8 mouse cellular contexts compared by ENCODE assay signal in genomic region chr17:55958584-55958886, GRCm38 (mm10). TPM values are rescaled to one million over a fixed set of nuclear protein-coding genes. Genes with fewer than 3 reads are reported as not detected.
DNase-seq lines count a peak whose midpoint lies in the region; ATAC-seq and TF ChIP-seq lines count a peak whose summit lies in the region.

No protein-coding gene starts in this region.

- H3K27ac ChIP-seq in lung, embryonic 15.5 days: peak overlapping the region; percentile 99
- no peak overlapping the region for H3K27ac ChIP-seq in embryonic fibroblast, embryonic 13.5 days (ENCODE audit: insufficient read depth, low read length)
- H3K27ac ChIP-seq in limb, embryonic 11.5 days (replicated peaks; ENCODE audit: low read depth, low read length): peak overlapping the region; percentile 88
- H3K27ac ChIP-seq in olfactory bulb, adult 2 months (ENCODE audit: insufficient read depth, low read depth, low read length): peak overlapping the region; percentile 79

- peaks cover 11% of the 10 kb centered on the region for H3K36me3 ChIP-seq in lung, embryonic 15.5 days
- H3K36me3 ChIP-seq in limb, embryonic 11.5 days (ENCODE audit: control insufficient read depth, insufficient read depth, low read length): peaks cover 3% of the 10 kb centered on the region; the same call in 1 of the 2 replicates

- 32% methylated on average over 2 of the region's 2 CpGs for WGBS in lung, embryonic 15.5 days
- WGBS in limb, embryonic 11.5 days: 27% methylated on average over 2 of the region's 2 CpGs
- 28% methylated on average over 2 of the region's 2 CpGs for WGBS in olfactory bulb, adult 2 months

- no peak for DNase-seq in lung, postnatal 10 days
- DNase-seq in limb, embryonic 11.5 days (ENCODE audit: low spot score): no peak
- DNase-seq in layer of hippocampus, adult 9-10 months (ENCODE audit: low spot score): no peak
- no peak for DNase-seq in gastrocnemius, postnatal 25 days
- no peak for DNase-seq in urinary bladder, postnatal 25 days (ENCODE audit: low spot score)

- peak overlapping the region; percentile 53 for H3K9ac ChIP-seq in lung, embryonic 15.5 days
- peak overlapping the region; percentile 57; the same call in 1 of the 2 replicates for H3K9ac ChIP-seq in limb, embryonic 11.5 days (ENCODE audit: low read length)

- ATAC-seq in lung, embryonic 15.5 days (ENCODE audit: borderline replicate concordance, extremely low read depth, low FRiP score, low TSS enrichment): no peak
- no peak for ATAC-seq in limb, embryonic 11.5 days (ENCODE audit: insufficient number of reproducible peaks, low FRiP score, low TSS enrichment, low read depth)

- peaks cover 31% of the 10 kb centered on the region for H3K4me1 ChIP-seq in lung, embryonic 15.5 days
- peaks cover 5% of the 10 kb centered on the region; the same call in 1 of the 2 replicates for H3K4me1 ChIP-seq in embryonic fibroblast, embryonic 13.5 days (ENCODE audit: control insufficient read depth, insufficient read depth, low read length)
- H3K4me1 ChIP-seq in limb, embryonic 11.5 days (ENCODE audit: control insufficient read depth, insufficient read depth, low read length): no peaks in the 10 kb centered on the region
- H3K4me1 ChIP-seq in olfactory bulb, adult 2 months (ENCODE audit: control insufficient read depth, insufficient read depth, low read length): peaks cover 23% of the 10 kb centered on the region

- peaks cover 7% of the 10 kb centered on the region; the same call in 1 of the 2 replicates for H3K27me3 ChIP-seq in lung, embryonic 15.5 days
- 0 out of 2 replicates have a peak, but pooled peaks cover 3% of the 10 kb centered on the region for H3K27me3 ChIP-seq in limb, embryonic 11.5 days (ENCODE audit: control insufficient read depth, insufficient read depth, low read length)

- no peak; the same call in 1 of the 2 replicates for TF ChIP-seq POLR2A in embryonic fibroblast, embryonic 13.5 days (IDR thresholded peaks at IDR 0.05; ENCODE audit: low read depth, low read length)
- no peak for TF ChIP-seq POLR2A in olfactory bulb, adult 2 months (IDR thresholded peaks at IDR 0.05; ENCODE audit: insufficient read depth, low read depth, low read length)

- TF ChIP-seq CTCF in embryonic fibroblast, embryonic 13.5 days (IDR thresholded peaks at IDR 0.05; ENCODE audit: borderline replicate concordance, insufficient read depth, low read length): no peak
- TF ChIP-seq CTCF in olfactory bulb, adult 2 months (IDR thresholded peaks at IDR 0.05; ENCODE audit: insufficient read depth, low read depth, low read length): no peak

- H3K4me2 ChIP-seq in lung, embryonic 15.5 days: peak overlapping the region; percentile 75
- peak overlapping the region; percentile 65 for H3K4me2 ChIP-seq in limb, embryonic 11.5 days (ENCODE audit: low read depth, severe bottlenecking)

- H3K4me3 ChIP-seq in lung, embryonic 15.5 days: peak overlapping the region; percentile 61
- peak overlapping the region; percentile 49 for H3K4me3 ChIP-seq in embryonic fibroblast, embryonic 13.5 days (ENCODE audit: insufficient read depth, low read length)
- peak overlapping the region; percentile 37 for H3K4me3 ChIP-seq in limb, embryonic 11.5 days (ENCODE audit: low read depth, low read length)
- H3K4me3 ChIP-seq in olfactory bulb, adult 2 months (ENCODE audit: insufficient read depth, low read depth, low read length): peak overlapping the region; percentile 5; the same call in 1 of the 2 replicates

- H3K9me3 ChIP-seq in lung, embryonic 15.5 days: no peaks in the 10 kb centered on the region
- H3K9me3 ChIP-seq in limb, embryonic 11.5 days (ENCODE audit: control insufficient read depth, low read length): no peaks in the 10 kb centered on the region

RNA-seq across cellular contexts. Expression of gene Yju2, which starts 0.4 kb away (rescaled TPM):
- 26.4 and 28.3 TPM in 2 replicates for polyA plus RNA-seq in lung, embryonic 15.5 days (2015; fragmentation: Nextera tagmentation; extraction: Ambion mirVana)
- 8.0 and 8.9 TPM in 2 replicates for polyA plus RNA-seq in embryonic fibroblast, embryonic 13.5 days (2011; ENCODE audit: insufficient read length, low read depth, missing spikeins)
- polyA plus RNA-seq in limb, embryonic 11.5 days (2014; fragmentation: Nextera tagmentation; extraction: Ambion mirVana): 20.7 and 22.3 TPM in 2 replicates
- not detected in 2 replicates for polyA plus RNA-seq in olfactory bulb, adult 2 months (2012; ENCODE audit: insufficient read depth, insufficient read length, low replicate concordance, missing spikeins)
- 1 to 10 TPM; 7.8 TPM for total RNA-seq in gastrocnemius, postnatal 25 days (2021)

RNA-seq across cellular contexts. Expression of gene Ebi3, which starts 6.1 kb away (rescaled TPM):
- 1.4 and 2.1 TPM in 2 replicates for polyA plus RNA-seq in lung, embryonic 15.5 days (2015; fragmentation: Nextera tagmentation; extraction: Ambion mirVana)
- polyA plus RNA-seq in embryonic fibroblast, embryonic 13.5 days (2011; ENCODE audit: insufficient read length, low read depth, missing spikeins): not detected in 2 replicates
- 0.79 and 1.1 TPM in 2 replicates for polyA plus RNA-seq in limb, embryonic 11.5 days (2014; fragmentation: Nextera tagmentation; extraction: Ambion mirVana)
- polyA plus RNA-seq in olfactory bulb, adult 2 months (2012; ENCODE audit: insufficient read depth, insufficient read length, low replicate concordance, missing spikeins): not detected in 2 replicates
- under 1 TPM in 1 of 2 experiments, not detected in 1; 0.31 TPM for total RNA-seq in gastrocnemius, postnatal 25 days (2021)

RNA-seq across cellular contexts. Expression of gene Zfp119b, which starts 9.2 kb away (rescaled TPM):
- polyA plus RNA-seq in lung, embryonic 15.5 days (2015; fragmentation: Nextera tagmentation; extraction: Ambion mirVana): 6.7 and 6.8 TPM in 2 replicates
- polyA plus RNA-seq in embryonic fibroblast, embryonic 13.5 days (2011; ENCODE audit: insufficient read length, low read depth, missing spikeins): 4.6 and 5.4 TPM in 2 replicates
- polyA plus RNA-seq in limb, embryonic 11.5 days (2014; fragmentation: Nextera tagmentation; extraction: Ambion mirVana): 6.6 and 7.1 TPM in 2 replicates
- polyA plus RNA-seq in olfactory bulb, adult 2 months (2012; ENCODE audit: insufficient read depth, insufficient read length, low replicate concordance, missing spikeins): not detected in 2 replicates
- total RNA-seq in gastrocnemius, postnatal 25 days (2021): 1 to 10 TPM; 3.0 to 3.1 TPM

RNA-seq across cellular contexts. Expression of gene Shd, which starts 11.7 kb away (rescaled TPM):
- 6.7 and 8.3 TPM in 2 replicates for polyA plus RNA-seq in lung, embryonic 15.5 days (2015; fragmentation: Nextera tagmentation; extraction: Ambion mirVana)
- polyA plus RNA-seq in embryonic fibroblast, embryonic 13.5 days (2011; ENCODE audit: insufficient read length, low read depth, missing spikeins): 0.39 TPM in 1 of 2 replicates, not detected in the other
- polyA plus RNA-seq in limb, embryonic 11.5 days (2014; fragmentation: Nextera tagmentation; extraction: Ambion mirVana): 42.2 and 44.8 TPM in 2 replicates
- not detected in 2 replicates for polyA plus RNA-seq in olfactory bulb, adult 2 months (2012; ENCODE audit: insufficient read depth, insufficient read length, low replicate concordance, missing spikeins)
- total RNA-seq in gastrocnemius, postnatal 25 days (2021): under 1 TPM in 1 of 2 experiments, not detected in 1; 0.28 TPM

RNA-seq across cellular contexts. Expression of gene Fsd1, which starts 27.8 kb away (rescaled TPM):
- 7.7 and 8.1 TPM in 2 replicates for polyA plus RNA-seq in lung, embryonic 15.5 days (2015; fragmentation: Nextera tagmentation; extraction: Ambion mirVana)
- polyA plus RNA-seq in embryonic fibroblast, embryonic 13.5 days (2011; ENCODE audit: insufficient read length, low read depth, missing spikeins): 5.9 and 9.5 TPM in 2 replicates
- 34.9 and 39.8 TPM in 2 replicates for polyA plus RNA-seq in limb, embryonic 11.5 days (2014; fragmentation: Nextera tagmentation; extraction: Ambion mirVana)
- polyA plus RNA-seq in olfactory bulb, adult 2 months (2012; ENCODE audit: insufficient read depth, insufficient read length, low replicate concordance, missing spikeins): not detected in 2 replicates
- total RNA-seq in gastrocnemius, postnatal 25 days (2021): not detected

Comparison
In these comparisons a context has a peak if more than half of its experiments do, and no peak if none do; other contexts are left out.
1. H3K4me3 ChIP-seq: peak in every context shown above with its lines; median percentile 61 in lung, embryonic 15.5 days; 49 in embryonic fibroblast, embryonic 13.5 days; 37 in limb, embryonic 11.5 days; 5 in olfactory bulb, adult 2 months.